Mouse (Mus musculus): Measurements from ENCODE around the gene Rc3h1.
"Not testable (repeated sequence)": the region's sequence is repeated elsewhere in the genome, so short reads cannot be mapped to it uniquely, and the experiment has no call there.

The Rc3h1 gene

DNA sequence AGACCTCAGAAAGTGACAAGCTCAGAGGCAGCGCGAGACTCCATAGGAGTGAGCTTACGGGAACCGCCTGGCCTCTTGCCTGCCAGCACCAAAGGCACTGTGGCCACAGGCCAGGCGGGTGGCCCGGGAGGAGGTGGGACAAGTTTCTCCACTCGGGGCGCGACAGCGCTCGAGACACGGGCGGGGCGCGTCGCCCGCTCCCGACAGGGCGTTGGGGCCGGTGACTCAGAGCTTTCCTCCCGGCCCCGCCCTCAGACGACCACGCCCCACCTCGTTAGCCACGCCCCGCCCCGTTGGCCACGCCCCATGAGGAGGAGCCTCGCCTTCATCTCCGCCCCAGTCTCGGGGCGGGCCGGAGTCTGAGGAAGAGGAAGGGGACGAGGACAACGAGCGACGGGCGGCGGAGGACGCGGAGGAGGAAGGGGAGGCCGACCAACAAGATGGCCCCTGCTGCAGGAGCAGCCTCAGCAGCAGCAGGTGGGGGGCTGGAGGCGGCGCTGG is at the start of gene Rc3h1:
Gene Rc3h1, plus strand, starts transcription at position 362 of the 501 bp plus-strand sequence.
- peak; percentile 96 for DNase-seq (ENCODE audit: low read depth, low spot score)

DNA sequence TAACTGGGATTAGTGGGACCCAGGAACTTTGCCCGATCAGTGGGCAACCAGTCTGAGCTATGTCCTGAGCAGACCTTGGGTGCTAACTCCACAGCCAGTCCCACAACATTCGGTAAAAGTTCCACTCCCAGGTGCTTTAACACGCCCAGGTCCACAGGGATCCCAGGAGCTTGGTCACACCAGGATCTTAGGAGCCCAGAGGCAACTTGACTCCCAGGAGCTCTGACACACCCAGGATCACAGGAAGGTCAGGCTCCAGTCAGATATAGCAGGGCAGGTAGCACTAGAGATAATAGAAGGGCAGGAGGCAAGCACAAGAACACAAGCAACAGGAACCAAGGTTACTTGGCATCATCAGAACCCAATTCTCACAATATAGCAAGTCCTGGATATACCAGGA is 48.1 kb upstream of the Rc3h1 start:
- no peak for DNase-seq (ENCODE audit: low read depth, low spot score)

DNA sequence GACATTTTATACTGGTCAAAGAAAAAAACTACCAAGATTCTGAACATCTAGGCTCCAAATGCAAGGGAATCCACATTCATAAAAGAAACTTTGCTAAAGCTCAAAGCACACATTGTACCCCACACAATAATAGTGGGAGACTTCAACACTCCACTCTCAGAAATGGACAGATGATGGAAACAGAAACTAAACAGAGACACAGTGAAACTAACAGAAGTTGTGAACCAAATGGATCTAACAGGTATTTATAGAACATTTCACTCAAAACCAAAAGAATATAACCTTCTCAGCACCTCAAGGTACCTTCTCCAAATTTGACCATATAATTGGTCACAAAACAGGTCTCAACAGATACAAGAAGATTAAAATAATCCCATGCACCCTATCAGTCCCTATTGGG is 46.3 kb upstream of the Rc3h1 start:
- not testable (repeated sequence) for DNase-seq (ENCODE audit: low read depth, low spot score)

DNA sequence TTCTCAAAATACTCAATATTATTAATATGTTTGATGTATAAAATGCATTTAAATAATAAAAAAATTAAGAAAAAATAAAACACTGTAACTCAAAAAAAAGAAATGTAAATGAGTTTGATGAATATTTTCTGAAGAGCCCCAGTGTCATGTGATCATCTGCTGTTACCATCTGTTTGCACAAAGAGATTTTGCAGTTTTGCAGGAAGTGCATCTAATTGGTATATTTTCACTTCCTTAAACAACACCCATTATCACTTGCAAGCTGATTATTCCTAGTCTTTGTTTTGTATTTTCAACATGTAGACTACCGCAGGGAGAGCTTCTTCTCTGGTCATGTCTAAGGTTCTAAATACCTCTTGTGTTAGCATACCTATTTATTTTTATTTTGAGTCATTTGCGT is 45.1 kb upstream of the Rc3h1 start:
- DNase-seq (ENCODE audit: low read depth, low spot score) = no peak

DNA sequence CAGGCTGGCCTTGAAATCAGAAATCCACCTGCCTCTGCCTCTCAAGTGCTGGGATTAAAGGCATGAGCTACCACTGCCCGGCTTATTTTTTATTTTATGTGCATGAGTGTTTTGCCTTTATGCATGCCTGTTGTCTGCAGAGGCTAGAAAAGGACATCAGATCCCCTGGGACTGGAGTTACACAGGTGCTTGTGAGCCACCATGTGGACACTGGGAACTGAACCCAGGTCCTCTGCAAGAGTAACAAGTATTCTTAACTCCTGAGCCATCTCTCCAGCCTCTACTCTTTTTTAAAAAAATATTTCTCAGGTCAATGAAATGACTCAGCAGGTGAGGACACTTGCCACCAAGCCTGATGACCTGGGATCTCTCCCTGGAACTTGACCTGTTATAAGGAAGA is 44.6 kb upstream of the Rc3h1 start:
- DNase-seq (ENCODE audit: low read depth, low spot score) = no peak

DNA sequence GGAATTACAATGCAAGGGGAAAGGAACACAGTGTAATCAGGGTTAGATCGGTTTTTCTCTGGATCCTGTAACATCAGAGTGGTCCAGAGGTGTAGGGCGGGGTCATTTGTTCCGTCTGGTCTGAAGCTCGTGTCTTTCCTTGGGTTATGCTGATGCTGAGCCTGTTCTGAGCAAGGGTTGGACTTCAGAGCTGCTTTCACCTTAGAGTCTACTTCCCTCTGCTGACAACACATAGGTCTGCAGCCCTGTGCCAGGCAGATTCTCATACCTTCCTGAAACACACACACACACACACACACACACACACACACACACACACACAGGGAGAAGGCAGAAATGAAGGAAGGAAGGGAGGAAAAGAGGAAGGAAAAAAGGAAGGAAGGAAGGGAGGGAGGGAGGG is 43.2 kb upstream of the Rc3h1 start:
- DNase-seq (ENCODE audit: low read depth, low spot score) = peak; percentile 55

DNA sequence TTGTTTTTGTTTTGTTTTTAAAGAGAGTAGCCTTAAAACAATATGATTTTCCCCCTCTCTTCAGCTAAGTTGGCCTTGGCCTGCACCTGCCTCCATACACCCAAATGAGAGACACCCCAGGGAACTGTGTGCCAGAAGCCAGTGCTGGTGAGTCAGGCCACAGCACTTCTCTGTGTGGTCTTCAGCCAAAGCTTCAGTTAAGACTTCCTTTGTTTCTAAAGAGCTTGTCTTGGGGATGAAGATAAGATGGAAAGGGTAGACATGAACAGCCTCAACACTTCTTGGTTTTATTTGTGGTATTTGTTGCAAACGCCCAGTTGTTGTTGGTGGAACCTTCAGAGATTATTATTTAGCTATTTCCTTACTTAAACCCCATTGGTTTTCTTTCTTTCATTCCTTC is 31.5 kb upstream of the Rc3h1 start:
- DNase-seq (ENCODE audit: low read depth, low spot score) = no peak

DNA sequence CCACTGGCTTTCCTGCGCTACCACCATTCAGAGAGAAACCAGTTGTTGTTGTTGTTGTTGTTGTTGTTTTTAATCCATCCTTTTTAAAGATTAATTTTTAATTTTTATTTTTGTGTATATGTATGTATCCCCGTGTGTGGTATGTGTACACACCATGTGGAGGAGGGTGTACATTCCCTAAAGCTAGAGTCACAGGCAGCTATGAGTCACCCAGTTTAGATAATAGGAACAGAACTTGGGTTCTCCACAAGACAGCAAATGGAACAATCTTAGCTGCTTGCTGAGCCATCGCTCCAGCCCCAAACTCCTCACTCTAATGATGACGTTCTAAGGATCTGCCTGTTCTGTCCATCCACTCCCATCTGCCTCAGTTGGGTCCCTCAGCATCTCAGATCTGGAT is 29.2 kb upstream of the Rc3h1 start:
- DNase-seq (ENCODE audit: low read depth, low spot score) = no peak

DNA sequence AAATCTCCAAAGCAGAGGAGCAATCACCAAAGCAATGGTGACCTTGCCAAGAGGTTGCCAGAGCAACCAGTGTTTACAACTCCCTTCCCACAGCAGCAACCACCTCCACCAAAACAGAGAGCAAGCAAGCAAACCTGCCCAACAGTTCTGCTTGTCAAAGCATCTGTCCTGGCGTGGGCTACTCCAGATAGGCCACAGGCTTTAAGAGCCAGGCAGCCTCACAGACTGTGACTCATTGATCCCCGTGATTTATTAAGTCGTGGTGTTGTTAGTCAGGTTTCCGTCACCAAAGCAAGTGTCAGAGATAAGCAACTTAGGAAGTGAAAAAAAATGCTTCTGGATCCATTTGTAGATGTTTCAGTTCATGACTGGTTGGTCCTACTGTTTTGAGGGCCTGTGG is 27.7 kb upstream of the Rc3h1 start:
- no peak for DNase-seq (ENCODE audit: low read depth, low spot score)

DNA sequence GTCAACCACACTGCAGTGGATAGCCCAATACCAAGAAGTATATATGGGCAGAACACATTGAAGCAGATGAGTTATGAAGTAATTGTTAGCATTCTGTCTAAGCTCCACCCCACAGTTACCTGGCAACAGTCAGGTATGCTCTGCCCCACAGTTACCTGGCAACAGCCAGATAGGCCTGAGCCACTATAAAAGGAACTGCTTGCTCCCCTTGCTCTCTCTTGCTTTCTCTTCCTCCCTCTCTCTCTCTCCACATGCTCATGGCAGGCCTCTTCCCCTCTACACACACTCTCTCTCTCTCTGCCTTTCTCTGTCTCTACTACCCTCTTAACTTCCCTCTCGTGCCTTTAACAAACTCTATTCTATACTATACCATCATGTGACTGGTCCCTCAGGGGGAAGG is 24.8 kb upstream of the Rc3h1 start:
- DNase-seq (ENCODE audit: low read depth, low spot score) = not testable (repeated sequence)

DNA sequence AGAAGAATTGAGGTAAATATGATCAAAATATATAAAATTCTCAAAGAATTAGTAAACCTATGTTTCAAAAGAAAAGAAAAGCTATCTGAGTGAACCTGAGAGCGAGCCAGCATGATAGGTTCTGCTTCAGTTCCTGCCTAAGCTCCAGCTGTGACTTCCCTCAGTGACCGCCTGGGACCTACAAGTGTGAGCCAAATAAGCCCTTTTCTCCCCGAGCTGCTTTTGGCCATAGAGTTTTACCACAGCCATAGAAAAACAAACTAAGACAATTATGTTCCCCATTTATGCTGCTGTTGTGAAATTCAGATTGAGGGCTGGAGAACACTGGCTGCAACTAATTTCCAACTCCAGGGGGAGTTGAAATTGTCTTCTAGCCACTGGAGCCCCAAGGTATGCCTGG is 24.2 kb upstream of the Rc3h1 start:
- DNase-seq (ENCODE audit: low read depth, low spot score) = no peak

DNA sequence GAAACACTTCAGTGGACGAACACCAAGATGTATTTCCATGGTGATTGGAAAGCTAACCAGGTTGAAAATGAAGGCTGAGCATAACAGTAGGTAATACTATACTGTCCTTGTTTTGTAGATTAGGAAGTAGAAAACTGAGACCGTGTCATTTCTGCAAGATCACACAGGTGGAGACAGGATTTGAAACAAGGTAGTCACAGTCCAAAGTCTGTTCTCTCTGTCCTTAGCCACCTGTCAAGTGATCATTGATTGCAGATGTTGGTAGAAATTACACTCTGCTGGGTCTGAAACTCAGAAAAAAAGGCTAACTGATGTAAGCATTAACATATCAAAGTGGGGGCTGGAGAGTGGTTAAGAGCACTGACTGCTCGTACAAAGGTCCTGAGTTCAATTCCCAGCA is 21.9 kb upstream of the Rc3h1 start:
- DNase-seq (ENCODE audit: low read depth, low spot score) = no peak

DNA sequence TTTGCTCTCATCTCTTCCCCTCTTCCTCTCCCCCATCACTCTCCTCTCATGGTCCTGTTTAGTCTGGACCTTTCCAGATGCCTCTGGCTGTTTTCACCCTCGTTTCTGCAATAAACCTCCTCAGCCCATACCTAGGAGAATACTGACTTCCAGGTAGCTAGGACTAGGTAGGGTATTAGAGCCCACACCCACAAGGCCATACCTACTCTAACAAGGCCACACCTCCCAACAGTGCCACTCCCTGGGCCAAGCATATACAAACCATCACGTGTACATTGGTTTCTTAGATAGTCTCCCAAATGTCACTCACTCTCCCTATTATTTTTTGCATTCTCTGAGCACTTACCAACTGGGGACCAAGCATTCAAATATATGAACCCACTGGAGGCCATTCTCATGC is 21.2 kb upstream of the Rc3h1 start:
- DNase-seq (ENCODE audit: low read depth, low spot score) = no peak

DNA sequence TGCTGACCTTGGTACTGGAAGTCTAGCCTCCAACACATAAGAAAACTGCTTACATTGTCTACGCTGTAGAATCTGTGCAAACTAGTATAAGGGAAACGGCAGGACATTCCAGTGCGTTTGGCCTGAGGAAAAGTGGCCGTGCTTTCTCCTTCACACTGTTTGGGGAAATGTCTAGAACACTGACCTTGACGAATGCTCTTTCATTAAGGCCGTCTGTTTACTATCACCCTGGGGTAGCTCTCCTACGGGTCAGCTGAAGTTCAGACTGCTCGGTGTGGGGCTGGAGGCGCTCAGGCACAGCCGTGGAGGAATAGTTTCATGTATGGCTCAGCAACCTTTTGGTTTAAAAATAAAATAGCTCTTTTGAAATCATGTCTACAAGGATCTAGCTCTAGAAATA is 6.5 kb upstream of the Rc3h1 start:
- DNase-seq (ENCODE audit: low read depth, low spot score) = peak; percentile 35

DNA sequence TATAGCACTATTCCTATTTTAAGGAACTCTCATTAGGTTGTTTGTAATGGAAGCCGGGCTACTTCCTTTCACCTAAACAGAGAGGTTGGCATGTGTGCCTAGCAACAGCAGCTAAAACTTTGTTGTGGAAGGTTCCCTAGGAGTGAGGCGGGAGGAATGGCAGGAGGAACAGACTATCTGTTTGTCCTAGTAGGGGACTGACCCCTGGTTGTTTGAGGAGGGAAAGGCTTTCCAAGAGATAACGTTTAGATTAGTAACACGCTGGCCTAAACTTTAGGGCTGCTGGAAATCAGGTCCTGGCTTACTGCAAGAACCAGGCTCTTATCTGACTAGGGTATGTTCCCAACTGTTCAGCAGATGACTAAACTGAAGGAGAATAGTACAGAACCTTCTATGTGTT is 2.2 kb upstream of the Rc3h1 start:
- DNase-seq (ENCODE audit: low read depth, low spot score) = no peak

DNA sequence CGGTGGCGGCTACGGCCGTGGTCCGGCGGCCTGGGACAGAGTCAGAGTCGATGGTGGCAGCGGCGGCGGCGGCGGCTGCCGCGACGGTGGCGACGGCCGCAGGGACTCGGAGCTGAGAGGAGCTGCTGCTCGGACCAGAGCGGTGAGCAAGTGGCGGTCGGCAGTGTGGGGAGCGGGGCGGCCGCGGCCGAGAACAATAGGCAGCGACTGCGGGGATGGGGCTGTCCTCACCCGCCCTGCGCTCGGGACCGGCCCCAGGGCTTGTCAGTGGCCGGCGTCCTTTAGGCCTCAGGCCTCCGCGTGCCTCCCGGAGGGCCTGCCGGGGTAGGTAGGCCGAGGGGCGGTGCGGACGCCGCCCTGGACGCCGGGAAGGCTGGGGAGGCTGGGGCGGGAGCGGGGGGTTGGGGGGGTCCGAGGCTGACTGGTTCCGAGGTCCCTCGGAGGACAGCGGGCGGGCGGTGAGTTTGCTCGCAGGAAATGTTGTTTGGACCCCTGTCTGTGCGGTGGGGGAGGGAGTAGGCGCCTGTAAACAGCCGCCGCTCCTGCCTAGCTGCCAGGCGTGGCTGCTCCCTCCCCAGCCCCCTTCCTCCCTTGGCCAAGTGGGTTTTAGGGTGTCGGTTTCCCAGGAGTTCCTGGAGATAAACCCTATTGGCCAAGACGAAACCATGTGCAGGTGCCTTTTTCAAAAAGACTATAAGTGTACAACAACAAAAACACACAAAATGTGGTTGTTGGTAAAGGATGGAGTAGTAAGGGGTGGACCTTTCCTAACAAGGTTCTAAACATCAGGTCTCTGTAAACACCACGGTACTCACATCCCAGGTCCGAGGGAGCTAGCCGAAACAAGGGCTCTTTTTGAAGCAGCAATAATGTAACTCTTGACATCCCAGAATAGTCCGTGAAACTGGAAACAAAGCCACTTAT is 602 bp downstream of the Rc3h1 start:
- DNase-seq (ENCODE audit: low read depth, low spot score) = peak; percentile 62

DNA sequence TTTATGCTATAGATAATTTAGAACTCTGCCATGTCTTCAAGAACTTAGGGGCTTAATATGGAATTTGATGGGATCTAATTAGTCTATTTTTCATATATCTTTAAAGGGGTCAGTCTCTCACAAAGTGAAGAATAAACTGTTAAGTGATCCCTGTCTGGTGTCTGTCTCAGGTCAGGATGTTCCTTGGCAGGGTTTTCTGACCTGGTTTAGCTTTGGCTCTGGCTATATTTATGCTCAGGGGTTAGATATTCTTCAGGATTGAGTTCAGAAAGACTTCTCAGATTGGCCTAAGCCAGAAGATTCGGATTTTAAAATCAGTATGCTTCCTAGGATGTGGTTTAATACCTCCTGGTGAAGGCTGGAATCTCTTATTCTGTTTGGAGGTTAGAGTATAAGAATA is 4.0 kb downstream of the Rc3h1 start:
- DNase-seq (ENCODE audit: low read depth, low spot score) = no peak

DNA sequence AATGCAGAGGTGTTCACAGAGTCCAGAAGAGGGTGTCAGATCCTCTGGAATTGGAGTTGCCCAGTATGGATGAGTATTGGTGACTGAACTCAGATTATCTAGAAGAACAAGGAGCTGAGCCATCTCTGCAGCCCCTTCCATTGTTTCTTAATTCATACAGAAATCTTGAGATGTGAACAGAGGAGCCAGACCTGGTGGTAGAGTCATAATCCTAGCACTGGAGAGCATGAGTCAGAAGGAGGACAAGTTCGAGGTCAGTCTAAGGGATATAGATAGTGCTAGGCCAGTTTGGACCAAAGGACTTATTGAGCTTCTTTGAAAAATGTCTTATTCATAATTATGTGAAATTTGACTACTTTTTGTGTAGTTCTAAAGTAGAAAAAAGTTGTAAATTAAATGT is 4.6 kb downstream of the Rc3h1 start:
- DNase-seq (ENCODE audit: low read depth, low spot score) = no peak

DNA sequence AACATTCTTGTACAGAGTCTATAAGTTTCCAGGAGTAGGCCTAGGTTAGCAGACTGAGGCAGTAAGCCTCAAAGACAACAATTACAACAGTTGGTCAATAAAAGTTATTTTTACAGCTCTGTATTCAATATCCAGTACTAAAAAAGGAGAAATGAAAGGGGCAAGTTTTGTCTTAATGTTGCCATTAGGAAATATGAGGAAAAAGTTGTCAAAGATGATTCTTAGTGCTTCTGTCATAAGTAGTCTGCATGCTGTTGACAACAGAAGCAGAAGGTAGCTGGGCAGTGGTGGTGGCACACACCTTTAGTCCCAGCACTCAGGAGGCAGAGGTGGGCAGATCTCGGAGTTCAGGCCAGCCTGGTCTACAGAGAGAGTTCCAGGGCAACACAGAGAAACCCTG is 13.2 kb downstream of the Rc3h1 start:
- DNase-seq (ENCODE audit: low read depth, low spot score) = no peak

DNA sequence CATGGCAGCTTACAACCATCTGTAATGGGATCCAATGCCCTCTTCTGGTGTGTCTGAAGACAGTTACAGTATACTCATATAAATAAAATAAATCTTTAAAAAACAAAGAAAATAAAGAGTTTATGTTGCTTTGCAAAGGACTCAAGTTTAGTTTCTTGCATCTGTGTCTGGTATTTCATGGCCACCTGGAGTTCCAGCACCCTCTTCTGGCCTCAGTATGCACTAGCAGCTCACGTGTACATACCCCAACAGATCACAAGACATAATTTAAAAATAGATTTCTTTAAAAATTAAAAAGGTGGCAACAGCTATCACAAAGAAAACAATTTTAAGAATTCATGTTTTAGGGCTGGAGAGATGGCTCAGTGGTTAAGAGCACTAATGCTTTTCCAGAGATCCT is 15.7 kb downstream of the Rc3h1 start:
- peak; percentile 68 for DNase-seq (ENCODE audit: low read depth, low spot score)

DNA sequence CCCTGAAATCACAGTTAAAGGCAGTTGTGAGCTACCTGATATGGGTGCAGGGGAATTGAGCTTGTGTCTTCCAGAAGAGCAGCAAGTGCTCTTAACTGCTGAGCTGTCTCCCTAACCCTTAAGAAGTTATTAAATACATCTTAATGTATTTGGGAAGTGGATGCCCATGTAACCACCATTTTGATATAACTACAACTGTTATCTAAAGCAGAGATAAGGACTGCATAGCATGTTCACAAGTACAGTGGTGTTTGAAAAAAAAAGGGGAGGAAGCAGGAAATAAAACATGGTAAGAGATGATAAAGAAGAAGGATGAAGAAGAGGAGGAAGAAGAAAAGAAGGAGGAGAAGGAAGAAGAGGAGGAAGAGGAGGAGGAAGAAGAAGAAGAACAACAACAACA is 25.1 kb downstream of the Rc3h1 start:
- no peak for DNase-seq (ENCODE audit: low read depth, low spot score)

DNA sequence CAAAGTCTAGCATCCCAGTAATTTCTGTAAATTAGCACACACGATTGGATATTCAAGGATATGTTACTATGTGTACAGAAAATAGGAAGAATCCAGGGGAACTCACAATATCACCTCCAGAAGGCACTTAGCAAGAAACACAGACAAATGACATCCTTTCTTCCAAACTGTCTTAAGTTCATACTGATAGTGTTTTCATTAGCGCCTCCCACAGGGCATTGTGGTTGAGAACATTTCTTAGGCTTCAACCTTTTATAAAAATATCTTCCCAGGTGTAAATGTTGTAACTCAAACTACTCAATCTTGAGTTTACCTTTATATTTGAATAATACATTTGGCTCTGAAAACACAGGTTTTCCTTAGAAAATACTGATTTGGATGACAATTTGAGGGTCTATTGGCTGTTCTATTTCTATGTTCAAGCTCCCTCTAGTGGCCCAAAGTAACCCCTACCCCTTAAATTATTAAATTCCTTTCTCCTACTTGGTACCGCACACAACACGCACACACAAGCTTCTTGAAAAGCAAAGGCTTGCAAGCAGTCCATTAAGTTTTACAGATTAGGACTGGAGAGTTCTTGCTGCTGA is 27.8 kb downstream of the Rc3h1 start:
- DNase-seq (ENCODE audit: low read depth, low spot score) = peak; percentile 55

DNA sequence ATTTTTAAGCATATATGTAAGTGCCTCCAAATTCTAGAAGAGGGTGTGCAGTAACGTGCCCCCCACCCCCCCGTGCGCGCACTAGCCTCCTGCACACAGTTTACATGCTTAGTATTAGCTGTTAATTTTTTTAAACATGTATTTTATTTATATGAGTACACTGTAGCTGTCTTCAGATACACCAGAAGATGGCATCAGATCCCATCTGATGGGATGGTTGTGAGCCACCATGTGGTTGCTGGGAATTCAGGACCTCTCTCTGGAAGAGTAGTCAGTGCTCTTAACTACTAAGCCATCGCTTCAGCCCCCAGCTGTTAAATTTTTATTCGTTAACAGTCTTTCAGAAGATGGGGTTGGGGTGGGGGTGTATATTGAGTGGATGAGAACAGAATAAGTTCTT is 29.3 kb downstream of the Rc3h1 start:
- peak; percentile 15 for DNase-seq (ENCODE audit: low read depth, low spot score)
